Mouse (Mus musculus) limb, embryonic 13.5 days (tissue): ENCODE measurements at regions not wholly inside any gene's neighbourhood (a gene's known extent, or its start where the extent isn't known, plus 50 kb on each side); places are given as distances from the start of the nearest gene placed in this dataset.

Experiments
- ATAC-seq: fragments of 200-750 bp; cut with Nextera tagmentation; 2 replicates; pipeline ENCODE4 v1.8.0; 2017; ENCODE audit warnings: low read depth, moderate number of reproducible peaks, moderate TSS enrichment; ENCODE audit not compliant: low FRiP score
- H3K27ac ChIP-seq: fragments of 300-500 bp; sonication (generic); 2 replicates; pipeline ENCODE4 v1.5.1; 2015; ENCODE audit warnings: inconsistent platforms, mild to moderate bottlenecking, moderate library complexity
- H3K27me3 ChIP-seq: fragments of 300-500 bp; sonication (generic); 2 replicates; pipeline ENCODE4 v1.6.1; 2015; ENCODE audit warnings: mild to moderate bottlenecking, inconsistent platforms
- H3K36me3 ChIP-seq: fragments of 300-500 bp; sonication (generic); 2 replicates; pipeline ENCODE4 v1.6.1; 2015; ENCODE audit warnings: inconsistent platforms, mild to moderate bottlenecking, moderate library complexity
- H3K4me1 ChIP-seq: fragments of 300-500 bp; sonication (generic); 2 replicates; pipeline ENCODE4 v1.6.1; 2015; ENCODE audit warnings: inconsistent platforms
- H3K4me2 ChIP-seq: fragments of 300-500 bp; sonication (generic); replicated peaks from 2 replicates; pipeline ENCODE4 v1.6.1; 2015; ENCODE audit warnings: inconsistent platforms, mild to moderate bottlenecking, moderate library complexity
- H3K4me3 ChIP-seq: fragments of 300-500 bp; sonication (generic); 2 replicates; pipeline ENCODE4 v1.5.1; 2015; ENCODE audit warnings: moderate library complexity, mild to moderate bottlenecking, inconsistent platforms
- H3K9ac ChIP-seq: fragments of 300-500 bp; sonication (generic); 2 replicates; pipeline ENCODE4 v1.6.1; 2015; ENCODE audit warnings: mild to moderate bottlenecking, inconsistent platforms
- H3K9me3 ChIP-seq: fragments of 300-500 bp; sonication (generic); 2 replicates; pipeline ENCODE4 v1.6.1; 2016; ENCODE audit warnings: inconsistent platforms
- WGBS: fragments of 180-500 bp; shearing (Covaris S2); methylation state at CpG from one replicate; pipeline ENCODE4 v1.1.7; 2015; 5-methylcytosine and 5-hydroxymethylcytosine counted together

DNA sequence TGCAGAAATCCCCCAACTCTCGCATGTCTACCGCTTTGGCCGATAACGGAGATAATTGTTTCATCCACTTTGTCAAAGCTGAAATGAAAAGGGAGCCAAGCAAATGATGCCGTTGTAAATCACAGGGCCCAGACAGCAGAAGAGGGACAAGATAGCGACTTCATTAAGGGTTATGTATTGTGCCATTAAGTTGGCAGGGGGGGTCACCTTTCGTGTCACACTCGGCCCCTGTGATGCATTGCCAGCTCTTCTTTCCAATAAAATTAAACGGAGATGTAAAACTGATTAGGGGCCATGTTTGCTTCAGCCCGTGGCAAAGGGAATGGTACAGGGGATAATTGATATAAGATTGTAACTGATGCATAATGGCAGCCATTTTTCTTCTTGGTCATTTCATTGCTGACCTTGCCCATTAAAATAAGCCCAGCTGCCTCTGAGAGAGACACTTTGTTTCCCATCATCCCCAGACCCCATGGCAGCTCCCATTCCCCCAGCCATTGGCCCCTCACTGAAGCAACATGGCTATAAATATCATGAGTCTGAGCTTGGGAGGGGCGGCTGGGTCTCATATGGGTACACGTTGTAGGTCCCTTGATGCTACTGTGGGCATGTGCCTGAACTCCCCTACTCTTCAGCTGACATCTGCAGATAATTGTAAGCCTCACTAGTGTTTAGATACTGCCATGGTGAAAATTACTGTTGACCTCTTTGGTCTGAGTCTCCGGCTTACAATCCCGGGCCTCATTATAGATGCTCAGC lies 313.0 kb downstream of the Gm45692 start:
- H3K27ac ChIP-seq: no peak overlapping the region
- no peaks in the 10 kb centered on the region for H3K36me3 ChIP-seq
- H3K4me1 ChIP-seq: no peaks in the 10 kb centered on the region
- H3K9me3 ChIP-seq: no peaks in the 10 kb centered on the region
- H3K4me3 ChIP-seq: no peak overlapping the region
- 84% methylated on average over 14 of the region's 14 CpGs for WGBS
- no peak for ATAC-seq
- no peak overlapping the region for H3K9ac ChIP-seq
- no peak overlapping the region for H3K4me2 ChIP-seq
- H3K27me3 ChIP-seq: 0 out of 2 replicates have a peak, but pooled peaks cover 3% of the 10 kb centered on the region

DNA sequence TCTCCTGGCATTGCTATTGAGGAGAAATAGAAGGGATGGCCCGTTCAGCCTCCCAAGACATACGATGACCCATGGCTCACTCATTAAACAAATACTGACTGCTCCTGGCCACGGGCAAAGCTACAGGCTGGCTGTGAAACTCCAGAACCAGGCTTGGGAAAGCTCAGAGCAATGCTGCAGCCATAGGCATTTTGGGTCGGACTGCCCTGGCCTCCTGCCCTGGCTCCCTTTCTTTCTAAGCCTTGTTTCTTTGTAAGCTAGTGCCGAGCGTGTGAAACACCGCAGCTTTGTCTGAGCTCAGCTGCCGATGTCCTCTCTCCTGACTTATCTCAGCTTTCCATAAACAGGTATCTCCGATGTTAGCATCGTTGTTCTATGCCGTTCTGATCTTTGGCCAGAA lies 316.9 kb downstream of the Gm45692 start:
- no peak overlapping the region for H3K4me2 ChIP-seq
- no peak overlapping the region for H3K4me3 ChIP-seq
- H3K9ac ChIP-seq: no peak overlapping the region
- no peak overlapping the region for H3K27ac ChIP-seq
- 90% methylated on average over 11 of the region's 11 CpGs for WGBS
- H3K36me3 ChIP-seq: no peaks in the 10 kb centered on the region
- peaks cover 23% of the 10 kb centered on the region for H3K27me3 ChIP-seq
- H3K9me3 ChIP-seq: no peaks in the 10 kb centered on the region
- H3K4me1 ChIP-seq: peaks cover 7% of the 10 kb centered on the region; the same call in 1 of the 2 replicates
- no peak for ATAC-seq

- 70% methylated on average over 3 of the region's 3 CpGs for WGBS
- no peaks in the 10 kb centered on the region for H3K36me3 ChIP-seq
Observed at GRCm38 (mm10) chr8:26437571-26437970, 318.2 kb downstream of the Gm45692 start.

DNA sequence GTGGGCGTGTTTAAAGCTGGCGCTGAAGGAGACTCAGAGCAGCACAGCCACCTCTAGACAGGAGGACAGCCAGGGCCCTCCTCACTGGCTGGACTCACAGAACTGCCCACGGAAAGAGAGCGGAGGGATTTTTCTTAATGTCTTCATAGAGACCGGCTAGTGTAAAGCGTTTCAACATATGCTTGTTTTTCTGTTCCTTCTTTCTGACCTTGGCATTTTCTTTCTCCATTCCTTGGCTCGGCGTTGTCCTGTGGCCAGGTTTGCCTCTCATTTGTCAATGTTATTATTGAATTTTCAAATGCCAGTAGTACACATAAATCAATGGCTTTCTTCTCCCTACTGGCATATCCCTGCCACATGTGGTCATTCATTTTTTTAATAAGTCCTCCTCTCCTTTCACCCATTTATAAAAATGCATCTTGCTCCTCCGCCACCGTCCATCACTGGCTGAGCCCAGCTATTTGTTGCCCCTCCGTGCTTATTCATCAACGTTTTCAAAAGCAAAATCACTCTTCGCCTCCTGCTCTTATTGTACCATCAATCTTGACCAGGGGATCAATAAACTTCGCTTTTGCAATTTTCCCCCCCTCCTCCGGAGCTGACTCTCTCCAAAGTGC lies 319.0 kb downstream of the Gm45692 start:
- Histone ChIP-seq H3K4me2 (peak overlapping the region; percentile 35), H3K9me3 (no peaks in the 10 kb centered on the region), H3K4me1 (peaks cover 11% of the 10 kb centered on the region; the same call in 1 of the 2 replicates), H3K9ac (no peak overlapping the region), H3K4me3 (0 out of 2 replicates have a peak overlapping the region, but pooled peaks have one; percentile 5), H3K27ac (no peak overlapping the region), H3K27me3 (peaks cover 33% of the 10 kb centered on the region), H3K36me3 (no peaks in the 10 kb centered on the region)
- ATAC-seq: no peak
- WGBS: 73% methylated on average over 15 of the region's 15 CpGs

More at GRCm38 (mm10) chr8:26437571-26437970, 318.2 kb downstream of the Gm45692 start:
- no peak overlapping the region for H3K27ac ChIP-seq
- peaks cover 11% of the 10 kb centered on the region; the same call in 1 of the 2 replicates for H3K4me1 ChIP-seq
- H3K4me2 ChIP-seq: no peak overlapping the region
- H3K9ac ChIP-seq: no peak overlapping the region
- H3K27me3 ChIP-seq: peaks cover 28% of the 10 kb centered on the region
- no peak overlapping the region for H3K4me3 ChIP-seq
- ATAC-seq: no peak
- no peaks in the 10 kb centered on the region for H3K9me3 ChIP-seq

GRCm38 (mm10) chr8:26438877-26439276 lies 319.5 kb downstream of the Gm45692 start:
- no peak for ATAC-seq
- no peaks in the 10 kb centered on the region for H3K36me3 ChIP-seq
- 53% methylated on average over 16 of the region's 16 CpGs for WGBS
- no peaks in the 10 kb centered on the region for H3K9me3 ChIP-seq
- H3K4me2 ChIP-seq: peak overlapping the region; percentile 35
- no peak overlapping the region for H3K9ac ChIP-seq
- peaks cover 35% of the 10 kb centered on the region for H3K27me3 ChIP-seq
- peaks cover 11% of the 10 kb centered on the region; the same call in 1 of the 2 replicates for H3K4me1 ChIP-seq
- 0 out of 2 replicates have a peak overlapping the region, but pooled peaks have one; percentile 5 for H3K4me3 ChIP-seq
- no peak overlapping the region for H3K27ac ChIP-seq

DNA sequence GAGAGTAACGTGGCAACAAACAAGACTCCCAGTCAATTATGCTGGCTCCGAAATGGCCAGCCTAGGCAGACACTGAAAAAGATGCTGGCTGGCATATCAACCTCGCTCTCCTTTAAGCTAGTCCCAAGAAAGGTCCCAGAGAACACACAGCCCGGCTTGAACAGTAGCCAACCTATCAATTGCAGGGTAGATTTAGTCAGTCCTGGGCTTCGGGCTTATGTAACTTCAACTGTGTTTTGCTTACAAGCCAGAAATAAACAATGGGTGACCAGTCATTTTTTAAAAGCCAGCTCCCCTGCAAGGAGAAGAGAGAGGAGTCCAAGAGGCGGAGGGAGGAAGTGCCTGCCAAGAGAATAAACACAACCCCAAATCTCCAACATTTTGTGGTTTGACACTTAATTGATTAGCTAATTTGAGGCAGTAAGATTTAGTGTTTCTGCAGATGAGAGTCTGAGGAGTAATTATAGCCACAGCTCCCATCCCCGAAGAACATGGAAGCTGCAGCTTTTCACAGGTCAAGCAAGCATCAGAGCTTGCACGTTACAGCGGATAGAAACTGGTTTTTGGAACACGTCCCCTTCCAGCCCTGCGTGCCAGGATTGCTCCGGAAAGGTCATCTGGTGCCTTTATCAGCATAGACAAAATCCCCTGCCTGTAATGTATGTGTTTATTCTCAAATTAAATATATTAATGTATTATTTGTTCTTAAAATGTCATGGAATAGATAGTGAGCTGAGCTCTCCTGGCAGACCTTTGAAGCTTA lies 322.1 kb downstream of the Gm45692 start:
- H3K9me3 ChIP-seq: no peaks in the 10 kb centered on the region
- ATAC-seq: no peak
- no peak overlapping the region for H3K4me3 ChIP-seq
- H3K4me1 ChIP-seq: peaks cover 20% of the 10 kb centered on the region
- H3K9ac ChIP-seq: no peak overlapping the region
- 65% methylated on average over 12 of the region's 12 CpGs for WGBS
- H3K4me2 ChIP-seq: no peak overlapping the region
- no peaks in the 10 kb centered on the region for H3K36me3 ChIP-seq
- no peak overlapping the region for H3K27ac ChIP-seq
- H3K27me3 ChIP-seq: peaks cover 39% of the 10 kb centered on the region

GRCm38 (mm10) chr8:26443041-26443440 lies 323.7 kb downstream of the Gm45692 start:
- WGBS: 46% methylated on average over 4 of the region's 4 CpGs
- H3K27ac ChIP-seq: no peak overlapping the region
- no peak overlapping the region for H3K4me3 ChIP-seq
- H3K36me3 ChIP-seq: no peaks in the 10 kb centered on the region
- H3K4me2 ChIP-seq: no peak overlapping the region
- no peaks in the 10 kb centered on the region for H3K9me3 ChIP-seq
- H3K4me1 ChIP-seq: peaks cover 26% of the 10 kb centered on the region
- no peak overlapping the region for H3K9ac ChIP-seq
- peaks cover 42% of the 10 kb centered on the region for H3K27me3 ChIP-seq
- ATAC-seq: no peak

- H3K4me1 ChIP-seq: peaks cover 26% of the 10 kb centered on the region
- ATAC-seq: no peak
- H3K36me3 ChIP-seq: no peaks in the 10 kb centered on the region
- H3K9me3 ChIP-seq: no peaks in the 10 kb centered on the region
- H3K27me3 ChIP-seq: peaks cover 48% of the 10 kb centered on the region
- H3K27ac ChIP-seq: no peak overlapping the region
- H3K9ac ChIP-seq: no peak overlapping the region
- WGBS: 89% methylated on average over 11 of the region's 11 CpGs
- H3K4me3 ChIP-seq: no peak overlapping the region
- H3K4me2 ChIP-seq: no peak overlapping the region
Observed at GRCm38 (mm10) chr8:26443735-26444134, 324.4 kb downstream of the Gm45692 start.

DNA sequence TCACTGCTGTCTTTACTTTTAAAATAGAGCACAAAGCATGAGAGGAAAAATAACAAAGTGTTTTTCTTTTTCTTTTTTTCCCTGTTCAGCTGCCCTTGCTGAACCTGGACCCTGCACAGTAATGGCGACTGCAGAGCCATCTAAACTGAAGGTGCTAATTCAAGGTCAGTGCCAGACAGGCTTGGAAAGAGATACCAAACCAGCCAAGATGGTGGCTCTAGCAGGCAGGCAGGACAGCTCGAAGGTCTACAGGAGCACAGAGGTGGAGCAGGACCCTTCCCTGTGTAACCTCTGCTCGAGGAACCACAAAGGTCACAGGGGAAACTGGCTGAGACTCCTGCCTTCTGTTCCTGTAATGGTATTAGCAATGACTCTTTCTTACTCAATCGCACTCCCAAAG lies 326.7 kb downstream of the Gm45692 start:
- 45% methylated on average over 4 of the region's 4 CpGs for WGBS
- H3K27me3 ChIP-seq: peaks cover 33% of the 10 kb centered on the region
- no peak overlapping the region for H3K27ac ChIP-seq
- H3K9me3 ChIP-seq: no peaks in the 10 kb centered on the region
- no peak overlapping the region for H3K4me3 ChIP-seq
- no peak for ATAC-seq
- H3K9ac ChIP-seq: no peak overlapping the region
- H3K4me2 ChIP-seq: no peak overlapping the region
- H3K4me1 ChIP-seq: peaks cover 32% of the 10 kb centered on the region
- H3K36me3 ChIP-seq: no peaks in the 10 kb centered on the region

- H3K27me3 ChIP-seq: peaks cover 20% of the 10 kb centered on the region
- H3K4me1 ChIP-seq: peaks cover 29% of the 10 kb centered on the region
- no peak overlapping the region for H3K9ac ChIP-seq
- no peaks in the 10 kb centered on the region for H3K9me3 ChIP-seq
- H3K4me3 ChIP-seq: no peak overlapping the region
- H3K36me3 ChIP-seq: no peaks in the 10 kb centered on the region
- ATAC-seq: no peak
- 85% methylated on average over 8 of the region's 8 CpGs for WGBS
- H3K4me2 ChIP-seq: no peak overlapping the region
- H3K27ac ChIP-seq: no peak overlapping the region
Observed at GRCm38 (mm10) chr8:26447886-26448640, 328.7 kb downstream of the Gm45692 start.

DNA sequence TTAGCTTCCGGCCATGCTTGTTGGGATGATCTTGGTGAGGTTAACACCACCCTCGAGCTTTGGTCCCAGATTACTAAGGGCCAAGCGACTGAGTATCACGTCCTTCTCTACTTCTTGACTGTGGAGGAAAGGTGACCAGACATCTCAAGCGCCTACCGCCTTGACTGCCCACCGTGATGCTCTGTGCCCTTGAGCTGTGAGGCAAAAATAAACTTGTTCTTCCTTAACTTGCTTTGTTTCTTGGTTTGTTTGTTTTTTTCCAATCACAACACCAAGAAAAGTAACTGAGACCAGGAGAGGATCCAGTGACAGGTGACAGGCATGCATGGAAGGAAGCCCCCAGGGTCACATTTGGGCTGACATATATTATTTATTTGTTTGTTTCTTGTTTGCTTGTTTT lies 330.0 kb downstream of the Gm45692 start:
- Histone ChIP-seq H3K36me3 (no peaks in the 10 kb centered on the region), H3K27me3 (peaks cover 13% of the 10 kb centered on the region), H3K27ac (no peak overlapping the region), H3K4me1 (peaks cover 29% of the 10 kb centered on the region), H3K4me2 (no peak overlapping the region), H3K9me3 (no peaks in the 10 kb centered on the region), H3K4me3 (no peak overlapping the region), H3K9ac (no peak overlapping the region)
- WGBS: 93% methylated on average over 7 of the region's 7 CpGs
- ATAC-seq: no peak
